Mouse (Mus musculus): ENCODE data around the gene Creb5.

GRCm38 (mm10) chr6:53515611-53516010, 228.5 kb downstream of the Creb5 start:
- TF ChIP-seq CTCF (IDR thresholded peaks at IDR 0.05; ENCODE audit: low read depth) (no peak), EP300 (IDR thresholded peaks at IDR 0.05; ENCODE audit: low read depth) (no peak)
